Mouse (Mus musculus): ENCODE results near the gene Tma7. TPM values are rescaled to one million over a fixed set of nuclear protein-coding genes. Genes with fewer than 3 reads are reported as not detected.

The Tma7 gene
- polyA plus RNA-seq, 1 experiment from 2014 or later, result 747 TPM

DNA sequence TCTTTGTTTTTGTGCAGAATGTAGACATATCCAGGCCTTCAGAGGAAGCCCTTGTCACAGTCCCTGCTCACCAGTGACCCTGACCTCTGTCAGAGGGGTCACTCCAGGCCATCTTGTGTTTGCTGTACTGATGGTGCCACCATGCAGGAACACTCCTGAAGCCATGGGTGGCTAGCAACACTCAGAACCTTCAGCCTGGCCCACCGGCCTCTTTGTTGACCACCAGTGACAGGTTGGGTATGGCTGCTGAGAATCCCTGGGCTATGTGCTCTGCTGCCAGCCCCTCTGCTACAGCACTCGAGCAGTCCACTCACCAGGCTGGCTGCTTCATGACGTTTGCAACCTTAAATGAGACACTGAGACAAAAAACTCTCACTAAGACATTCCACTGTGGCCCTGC lies 52.1 kb downstream of the Tma7 start:
- H3K4me1 ChIP-seq, result no peaks in the 10 kb centered on the region
- H3K4me3 ChIP-seq, result no peak overlapping the region
- H3K9ac ChIP-seq, result no peak overlapping the region
- no peak overlapping the region for H3K4me2 ChIP-seq (replicated peaks)
- ATAC-seq (ENCODE audit: low FRiP score), result no peak
- H3K36me3 ChIP-seq, result peaks cover 22% of the 10 kb centered on the region
- no peaks in the 10 kb centered on the region for H3K27me3 ChIP-seq
- no peak overlapping the region for H3K27ac ChIP-seq
- WGBS, result 77% methylated on average over 3 of the region's 3 CpGs
- H3K9me3 ChIP-seq (replicated peaks), result no peaks in the 10 kb centered on the region

- Histone ChIP-seq H3K4me1 (no peaks in the 10 kb centered on the region), H3K4me2 (replicated peaks) (no peak overlapping the region), H3K9ac (no peak overlapping the region), H3K27ac (no peak overlapping the region), H3K4me3 (no peak overlapping the region), H3K9me3 (replicated peaks) (no peaks in the 10 kb centered on the region), H3K36me3 (peaks cover 28% of the 10 kb centered on the region), H3K27me3 (no peaks in the 10 kb centered on the region)
- 75% methylated on average over 5 of the region's 5 CpGs for WGBS
- ATAC-seq (ENCODE audit: low FRiP score), result no peak
Measured at GRCm38 (mm10) chr9:109028919-109029318, 53.5 kb downstream of the Tma7 start.

DNA sequence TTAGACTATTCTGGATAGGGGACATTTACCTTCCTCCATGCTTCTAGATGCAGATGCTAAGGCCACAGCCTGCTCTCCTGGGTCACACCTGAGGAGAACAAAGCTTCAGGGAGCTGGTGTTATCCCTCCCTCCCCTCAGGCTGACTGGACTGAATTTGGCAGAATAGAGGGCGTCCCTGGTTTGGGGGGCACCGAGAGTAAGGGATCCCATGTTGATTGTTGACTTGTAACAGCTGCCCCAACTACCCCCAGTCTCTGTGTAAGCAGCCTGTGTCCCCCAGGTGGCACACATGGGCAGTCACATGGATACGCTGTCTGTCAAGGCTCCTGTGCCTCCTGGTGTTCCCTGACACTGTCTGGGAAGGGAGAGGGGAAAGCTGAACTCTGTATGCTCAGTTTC lies 54.0 kb downstream of the Tma7 start:
- Histone ChIP-seq H3K27me3 (no peaks in the 10 kb centered on the region), H3K27ac (no peak overlapping the region), H3K9me3 (replicated peaks) (no peaks in the 10 kb centered on the region), H3K4me2 (replicated peaks) (no peak overlapping the region), H3K9ac (no peak overlapping the region), H3K4me1 (no peaks in the 10 kb centered on the region), H3K36me3 (peaks cover 30% of the 10 kb centered on the region), H3K4me3 (no peak overlapping the region)
- ATAC-seq (ENCODE audit: low FRiP score), result no peak
- 73% methylated on average over 3 of the region's 3 CpGs for WGBS

- Histone ChIP-seq H3K27ac (no peak overlapping the region), H3K4me3 (no peak overlapping the region), H3K36me3 (peaks cover 34% of the 10 kb centered on the region), H3K4me2 (replicated peaks) (no peak overlapping the region), H3K27me3 (no peaks in the 10 kb centered on the region), H3K9me3 (replicated peaks) (no peaks in the 10 kb centered on the region), H3K9ac (no peak overlapping the region), H3K4me1 (no peaks in the 10 kb centered on the region)
- no peak for ATAC-seq (ENCODE audit: low FRiP score)
- WGBS, result 81% methylated on average over 8 of the region's 8 CpGs
Measured at GRCm38 (mm10) chr9:109027521-109027920, 54.9 kb downstream of the Tma7 start.

Other genes starting within 250 kb of the Tma7 start
- gene Slc26a6, start 229.3 kb downstream of the Tma7 start, polyA plus RNA-seq (2016; fragmentation: Nextera tagmentation; extraction: Ambion mirVana), result 12.7 and 16.5 TPM in 2 replicates
- gene Tmem89, start 168.0 kb downstream of the Tma7 start, polyA plus RNA-seq (2016; fragmentation: Nextera tagmentation; extraction: Ambion mirVana), result 0.44 and 0.48 TPM in 2 replicates
- gene Uqcrc1, start 146.0 kb downstream of the Tma7 start, polyA plus RNA-seq (2016; fragmentation: Nextera tagmentation; extraction: Ambion mirVana), result 346 and 367 TPM in 2 replicates
- 3.1 and 3.9 TPM in 2 replicates for gene Col7a1, start 129.0 kb downstream of the Tma7 start, polyA plus RNA-seq (2016; fragmentation: Nextera tagmentation; extraction: Ambion mirVana)
- not detected in 2 replicates for gene Ucn2, start 96.6 kb downstream of the Tma7 start, polyA plus RNA-seq (2016; fragmentation: Nextera tagmentation; extraction: Ambion mirVana)
- gene Pfkfb4, start 90.8 kb downstream of the Tma7 start, polyA plus RNA-seq (2016; fragmentation: Nextera tagmentation; extraction: Ambion mirVana), result 20.1 and 24.0 TPM in 2 replicates
- 52.3 and 56.6 TPM in 2 replicates for gene Shisa5, start 44.0 kb downstream of the Tma7 start, polyA plus RNA-seq (2016; fragmentation: Nextera tagmentation; extraction: Ambion mirVana)
- 8.0 and 9.9 TPM in 2 replicates for gene Trex1, start 22.9 kb downstream of the Tma7 start, polyA plus RNA-seq (2016; fragmentation: Nextera tagmentation; extraction: Ambion mirVana)
- gene Atrip, start 8.5 kb downstream of the Tma7 start, polyA plus RNA-seq (2016; fragmentation: Nextera tagmentation; extraction: Ambion mirVana), result 29.3 and 31.8 TPM in 2 replicates
- gene Ccdc51, start 94 bp downstream of the Tma7 start, polyA plus RNA-seq (2016; fragmentation: Nextera tagmentation; extraction: Ambion mirVana), result 11.9 and 12.1 TPM in 2 replicates
- 38.4 and 41.2 TPM in 2 replicates for gene Plxnb1, start 12.8 kb upstream of the Tma7 start, polyA plus RNA-seq (2016; fragmentation: Nextera tagmentation; extraction: Ambion mirVana)
- not detected in 2 replicates for gene Fbxw21, start 79.5 kb upstream of the Tma7 start, polyA plus RNA-seq (2016; fragmentation: Nextera tagmentation; extraction: Ambion mirVana)
- not detected in 2 replicates for gene Fbxw13, start 113.4 kb upstream of the Tma7 start, polyA plus RNA-seq (2016; fragmentation: Nextera tagmentation; extraction: Ambion mirVana)
- not detected in 2 replicates for gene Fbxw20, start 152.2 kb upstream of the Tma7 start, polyA plus RNA-seq (2016; fragmentation: Nextera tagmentation; extraction: Ambion mirVana)
- not detected in 2 replicates for gene Fbxw14, start 205.1 kb upstream of the Tma7 start, polyA plus RNA-seq (2016; fragmentation: Nextera tagmentation; extraction: Ambion mirVana)